1 mouse cellular context compared by ENCODE assay signal in genomic region chr2:181186635-181187034, GRCm38 (mm10).
TF ChIP-seq lines count a peak whose summit lies in the region.

No protein-coding gene starts in this region.

TF ChIP-seq in myocyte, 11 proteins besides CTCF, POLR2A, EP300 and RAD21 (continued from another document):
- TF ChIP-seq USF1 (IDR thresholded peaks at IDR 0.05; ENCODE audit: low read depth) (no peak), TCF3 (IDR thresholded peaks at IDR 0.05; ENCODE audit: insufficient read length, low read depth) (no peak), MYOG (IDR thresholded peaks at IDR 0.05; ENCODE audit: control insufficient read depth in 1 of 3, insufficient read depth in 1 of 3, insufficient read length in 2 of 3, low read depth in 2 of 3) (no peak), POLR2AphosphoS2 (IDR thresholded peaks at IDR 0.05; ENCODE audit: insufficient read length, low read depth) (no peak), SRF (IDR thresholded peaks at IDR 0.05; ENCODE audit: control insufficient read depth, insufficient read length, low read depth) (no peak)
